Mouse (Mus musculus): Measurements from ENCODE around the gene Gm21970. TPM values are rescaled to one million over a fixed set of nuclear protein-coding genes. Genes with fewer than 3 reads are reported as not detected.
A peak's percentile ranks its signal among the peaks of the same experiment; 100 is the strongest.

Gene Gm21970
- total RNA-seq (2015) (not detected in 2 replicates), total RNA-seq (2017) (not detected in 2 replicates)

DNA sequence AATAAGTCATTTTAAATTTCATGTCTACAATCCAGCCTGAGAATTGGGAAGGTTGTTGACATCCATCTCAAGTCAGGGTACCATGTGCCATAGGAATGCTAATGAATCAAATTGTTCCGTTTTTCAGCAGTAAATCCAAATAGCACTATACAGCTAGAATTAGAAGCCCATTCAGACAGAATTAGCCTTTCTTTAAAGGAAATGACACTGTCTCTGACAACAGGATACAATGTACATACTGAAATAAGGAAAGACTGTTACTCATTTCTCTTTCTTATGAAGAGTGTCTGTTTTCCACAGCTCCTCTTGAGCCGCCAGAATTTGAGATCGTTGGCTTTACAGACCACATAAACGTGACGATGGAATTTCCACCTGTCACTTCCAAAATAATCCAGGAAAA is at the start of gene Gm21970:
Gene Gm21970 (plus strand): TSS at position 301 of the 400 bp plus-strand sequence.
- no peak for ATAC-seq (replicated peaks; ENCODE audit: poor library complexity)

DNA sequence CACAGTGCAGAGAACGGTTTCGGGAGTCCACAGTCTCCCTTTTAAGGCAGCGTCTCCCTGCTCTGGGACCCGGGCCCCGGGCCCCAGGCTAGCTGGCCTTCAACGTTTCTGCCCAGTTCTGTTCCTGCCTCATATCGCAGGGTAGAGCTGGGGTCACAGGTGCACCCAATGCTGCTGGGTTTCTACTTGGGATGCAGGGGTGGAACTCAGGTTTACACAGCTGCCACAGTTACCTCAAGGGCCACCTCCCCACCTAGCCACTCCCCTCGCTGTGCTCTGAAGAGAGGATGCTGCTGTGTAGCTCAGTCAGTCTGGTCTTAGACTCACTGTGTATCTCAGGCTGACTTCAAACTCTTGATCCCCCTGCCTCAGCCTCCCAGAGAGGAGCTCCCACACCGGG is 45.0 kb upstream of the Gm21970 start:
- ATAC-seq (replicated peaks; ENCODE audit: poor library complexity): no peak

DNA sequence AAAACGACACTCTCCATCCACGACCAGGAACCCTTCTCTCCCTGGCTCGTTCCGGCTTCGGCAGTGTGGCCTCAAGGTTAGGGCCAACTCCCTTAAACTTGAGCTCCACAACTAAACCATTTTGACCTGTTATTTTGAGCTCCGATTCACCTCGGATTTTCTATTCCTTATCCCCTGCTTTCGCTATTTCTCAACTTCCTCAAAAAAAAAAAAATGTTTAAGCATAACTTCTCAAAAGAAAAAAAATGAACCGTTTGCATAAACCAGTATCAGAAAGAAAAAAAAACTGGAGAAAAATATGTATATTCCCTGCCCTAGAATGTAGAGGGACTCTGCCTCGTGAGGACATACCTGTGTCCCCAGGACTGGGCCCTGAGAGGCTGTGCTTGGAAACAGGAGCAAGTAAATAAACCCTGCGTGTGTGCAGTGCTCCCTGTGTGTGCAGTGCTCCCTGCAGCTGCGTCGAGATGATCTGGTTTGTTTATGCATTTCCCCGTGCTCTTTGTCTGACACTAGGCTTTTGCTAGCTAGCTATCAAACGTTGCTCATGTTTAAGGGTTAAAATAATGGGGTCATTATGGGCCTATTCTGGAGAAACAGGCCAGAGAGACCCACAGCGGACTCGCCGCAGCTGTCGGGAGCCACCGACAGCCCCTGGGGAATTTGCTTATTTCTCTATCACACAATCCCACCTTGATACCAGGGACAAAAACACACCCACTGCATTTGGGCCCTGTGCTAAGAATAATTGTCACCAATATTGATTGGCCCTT is 43.8 kb upstream of the Gm21970 start:
- ATAC-seq (replicated peaks; ENCODE audit: poor library complexity): no peak; the same call in 1 of the 2 replicates

DNA sequence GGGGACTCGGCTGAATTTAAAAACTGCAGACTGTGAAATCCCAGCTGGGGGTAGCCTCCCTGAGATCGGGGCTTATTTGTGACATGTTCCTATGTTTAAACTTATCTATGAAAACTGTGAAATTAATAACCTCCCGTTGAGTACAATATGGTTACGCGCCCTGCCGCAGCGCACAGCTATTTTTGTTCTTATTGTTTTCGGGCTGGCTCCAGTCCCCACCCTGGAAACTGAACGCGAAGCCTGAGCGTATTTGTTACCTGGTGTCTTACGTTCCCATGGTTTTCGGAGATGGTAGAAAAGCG is 43.3 kb upstream of the Gm21970 start:
- ATAC-seq (replicated peaks; ENCODE audit: poor library complexity): no peak

DNA sequence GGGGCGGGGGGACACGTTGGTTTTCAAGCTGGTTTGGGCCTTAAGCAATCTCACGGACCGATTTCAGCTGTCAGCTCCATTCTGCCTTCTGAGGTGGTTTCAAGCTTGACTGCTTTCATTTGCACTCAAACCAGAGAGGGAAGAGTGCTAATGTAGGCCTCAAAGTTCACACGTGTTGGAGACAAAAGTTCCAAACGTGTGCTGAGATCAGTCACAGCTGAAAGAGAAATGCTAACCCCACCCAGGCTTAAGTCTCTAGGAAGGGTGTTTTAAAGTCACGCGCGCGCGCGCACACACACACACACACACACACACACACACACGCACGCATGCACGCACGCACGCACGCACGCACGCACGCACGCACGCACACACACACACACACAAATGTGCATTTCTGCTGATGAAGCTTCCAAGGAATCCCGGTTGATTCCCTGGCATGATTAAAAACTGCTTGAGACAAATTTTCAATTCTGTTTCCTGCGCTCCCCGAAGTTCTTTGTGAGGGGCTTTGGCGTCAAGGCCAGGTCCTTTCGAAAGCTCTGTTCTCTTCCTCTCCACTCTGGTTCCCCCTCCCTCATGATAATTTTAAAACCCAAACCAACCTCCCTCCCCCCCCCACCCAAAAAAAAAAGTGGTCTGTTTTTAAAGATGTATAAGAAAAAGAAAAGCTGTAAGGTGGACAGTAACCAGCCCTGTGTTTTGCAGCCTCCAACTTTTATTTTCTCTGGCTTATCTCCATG is 42.8 kb upstream of the Gm21970 start:
- ATAC-seq (replicated peaks; ENCODE audit: poor library complexity): no peak

DNA sequence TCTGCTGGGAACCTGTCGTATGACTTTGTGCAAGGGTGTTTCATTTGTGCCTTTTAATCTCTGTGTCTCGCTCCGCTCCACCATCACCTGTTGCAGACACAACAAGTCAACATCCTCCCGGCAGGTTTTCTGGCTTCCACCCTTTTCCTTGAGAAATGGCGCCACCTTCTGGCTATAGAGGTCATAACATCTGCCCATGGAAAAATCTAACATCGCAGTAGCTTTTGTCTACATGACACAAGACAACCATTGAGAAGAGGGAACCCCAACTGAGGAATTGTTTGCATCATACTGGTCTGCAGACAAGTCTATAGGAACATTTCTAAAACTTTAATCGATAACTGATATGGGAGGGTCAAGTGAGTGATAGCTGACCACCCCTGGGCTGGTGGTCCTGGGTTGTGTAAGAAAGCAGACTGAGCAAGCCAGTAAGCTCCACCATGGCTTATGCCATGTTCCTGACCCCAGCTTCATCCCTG is 39.4 kb upstream of the Gm21970 start:
- peak; percentile 30 for ATAC-seq (replicated peaks; ENCODE audit: poor library complexity)

DNA sequence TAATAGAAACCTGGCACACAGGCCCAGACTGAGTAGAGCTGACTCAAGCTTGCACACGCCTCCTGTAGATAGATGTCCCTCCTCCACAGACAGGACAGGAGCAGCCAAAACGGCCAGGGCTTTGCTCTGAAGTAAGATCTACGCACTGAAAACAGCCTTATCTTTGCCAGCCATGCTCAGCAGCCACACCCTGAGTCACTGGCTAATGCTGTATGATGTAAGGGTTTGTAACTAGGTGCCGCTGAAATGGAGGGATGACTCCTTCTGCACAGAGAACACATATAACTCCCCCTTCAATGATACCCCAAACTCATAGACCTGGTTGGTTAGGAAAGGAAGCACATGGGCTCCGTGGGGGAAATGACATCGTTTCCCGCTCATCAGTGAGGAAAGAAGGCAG is 38.8 kb upstream of the Gm21970 start:
- peak; percentile 66 for ATAC-seq (replicated peaks; ENCODE audit: poor library complexity)

DNA sequence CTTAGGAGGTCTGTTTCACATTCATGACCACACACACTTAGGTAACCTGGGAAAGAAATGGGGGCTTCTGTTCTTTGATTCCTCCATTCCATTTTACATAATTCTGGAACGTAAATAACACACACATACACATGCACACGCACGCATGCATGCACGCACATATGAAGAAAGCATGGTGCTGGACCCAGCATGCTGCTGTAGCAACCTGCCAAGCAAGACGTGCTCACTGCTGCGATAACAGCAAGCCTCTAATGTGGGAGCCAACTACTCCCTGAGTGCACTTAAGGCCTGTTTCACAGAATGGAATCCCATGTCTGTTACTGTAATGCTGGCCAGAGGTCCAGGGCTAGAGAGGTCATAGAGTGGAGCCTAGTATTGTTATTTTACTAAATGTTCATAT is 38.3 kb upstream of the Gm21970 start:
- 0 out of 2 replicates have a peak, but pooled peaks have one; percentile 12 for ATAC-seq (replicated peaks; ENCODE audit: poor library complexity)

DNA sequence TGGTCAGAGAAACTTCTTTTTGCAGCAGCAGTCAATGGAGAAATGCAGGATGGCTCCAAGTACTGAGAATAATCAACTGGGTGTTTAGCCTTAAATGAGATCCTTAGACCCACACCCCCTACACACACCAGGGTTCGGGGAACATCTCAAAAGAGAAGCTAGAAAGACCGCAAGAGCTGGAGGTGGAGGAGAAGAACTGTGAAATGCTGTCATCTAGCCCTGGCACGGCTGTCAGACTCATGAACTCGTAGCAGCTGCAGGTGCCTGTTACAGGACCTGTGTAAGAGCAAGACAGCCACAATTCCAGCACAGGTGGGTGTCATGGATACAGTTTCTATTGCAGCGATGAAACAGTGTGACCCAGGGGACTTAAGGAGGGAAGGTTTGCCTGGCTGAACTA is 37.9 kb upstream of the Gm21970 start:
- ATAC-seq (replicated peaks; ENCODE audit: poor library complexity): no peak

DNA sequence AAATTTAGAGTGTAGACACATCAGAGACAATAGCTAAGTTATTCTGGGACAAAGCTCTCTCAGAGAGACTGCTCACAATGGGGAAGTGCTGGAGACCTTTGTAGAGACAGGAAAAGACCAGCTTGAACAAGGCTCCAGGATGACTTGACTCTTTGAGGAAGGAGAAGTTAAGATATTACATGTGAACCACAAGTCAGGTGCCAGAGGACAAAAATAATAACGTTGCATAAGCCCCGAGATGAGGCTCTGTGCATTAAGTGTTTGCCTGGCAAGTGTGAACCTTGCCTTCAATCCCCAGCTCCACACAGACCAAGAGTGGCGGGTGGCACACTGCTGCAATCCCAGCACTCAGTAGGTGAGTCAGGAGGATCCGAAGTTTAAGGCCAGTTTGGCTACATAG is 36.9 kb upstream of the Gm21970 start:
- peak; percentile 53 for ATAC-seq (replicated peaks; ENCODE audit: poor library complexity)

DNA sequence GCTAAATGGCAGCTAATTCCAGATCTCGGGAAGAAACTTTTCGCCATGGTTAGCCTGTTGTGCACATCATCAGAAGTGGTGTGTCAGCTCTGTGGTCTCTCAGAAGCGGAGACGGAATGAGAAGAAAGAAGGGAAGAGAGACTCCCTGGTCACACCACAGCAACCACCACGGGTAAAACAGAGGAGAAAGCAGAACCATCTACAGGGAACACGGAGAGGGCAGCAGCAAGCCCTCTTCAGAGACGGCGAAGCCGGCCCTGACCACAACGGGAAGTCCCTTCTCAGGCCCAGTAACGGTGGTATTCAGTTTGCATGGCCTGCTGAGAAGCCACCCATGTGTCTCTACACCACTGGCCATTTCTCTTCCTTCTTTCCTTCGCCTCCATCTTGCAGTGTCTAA is 36.4 kb upstream of the Gm21970 start:
- peak; percentile 53 for ATAC-seq (replicated peaks; ENCODE audit: poor library complexity)

DNA sequence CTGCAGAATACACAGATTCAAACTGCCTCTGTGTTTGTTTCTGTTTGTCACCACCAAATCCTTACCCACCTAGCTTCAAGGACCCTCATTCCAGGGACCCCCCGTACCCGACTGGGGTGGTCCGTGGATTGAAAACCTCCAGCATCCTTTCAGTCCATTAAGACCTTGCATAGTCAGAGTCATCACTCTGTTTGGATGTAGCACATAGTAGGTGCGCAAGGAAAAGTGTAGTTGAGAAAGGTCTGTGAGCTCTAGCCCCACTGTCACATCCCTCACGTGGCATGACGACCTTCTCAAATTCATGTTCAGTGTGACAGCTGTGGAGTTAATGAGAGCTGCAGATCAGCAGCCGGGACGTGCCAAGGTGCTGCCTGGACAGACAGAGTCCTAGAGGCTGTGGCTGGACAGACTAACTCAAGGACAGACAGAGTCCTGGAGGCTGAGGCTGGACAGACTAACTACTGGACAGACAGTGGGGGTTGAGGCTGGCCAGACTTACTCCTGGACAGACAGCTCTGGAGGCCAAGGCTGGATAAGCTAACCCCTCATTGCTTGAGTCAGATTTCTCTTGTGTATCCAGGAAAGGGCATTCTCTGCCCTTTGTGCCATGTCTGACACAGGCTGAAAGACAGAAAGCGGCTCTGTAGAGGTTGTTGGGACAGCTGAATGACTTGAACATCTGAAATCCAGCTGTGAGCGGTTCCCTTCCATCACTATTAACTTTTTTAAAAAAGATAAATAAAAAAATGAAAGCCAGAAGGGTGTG is 34.6 kb upstream of the Gm21970 start:
- ATAC-seq (replicated peaks; ENCODE audit: poor library complexity): no peak

DNA sequence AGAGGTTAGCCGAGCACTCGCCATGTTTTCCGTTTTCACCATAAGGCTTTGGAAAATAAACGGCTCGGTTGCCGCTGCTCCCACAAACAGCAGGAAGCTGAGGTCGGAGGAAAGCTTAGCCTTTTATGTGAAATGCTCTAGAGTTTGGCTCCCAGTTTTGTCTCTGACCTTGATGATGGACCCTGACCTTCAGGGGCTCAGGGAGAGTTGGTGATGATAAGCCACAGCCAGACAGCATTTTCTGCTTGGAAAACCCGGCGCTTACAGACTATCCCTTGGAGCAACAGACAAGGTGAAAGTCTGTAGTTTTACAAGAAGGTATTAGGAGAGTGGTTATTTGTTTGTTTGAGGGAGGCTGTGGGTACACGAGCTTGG is 34.0 kb upstream of the Gm21970 start:
- no peak for ATAC-seq (replicated peaks; ENCODE audit: poor library complexity)

DNA sequence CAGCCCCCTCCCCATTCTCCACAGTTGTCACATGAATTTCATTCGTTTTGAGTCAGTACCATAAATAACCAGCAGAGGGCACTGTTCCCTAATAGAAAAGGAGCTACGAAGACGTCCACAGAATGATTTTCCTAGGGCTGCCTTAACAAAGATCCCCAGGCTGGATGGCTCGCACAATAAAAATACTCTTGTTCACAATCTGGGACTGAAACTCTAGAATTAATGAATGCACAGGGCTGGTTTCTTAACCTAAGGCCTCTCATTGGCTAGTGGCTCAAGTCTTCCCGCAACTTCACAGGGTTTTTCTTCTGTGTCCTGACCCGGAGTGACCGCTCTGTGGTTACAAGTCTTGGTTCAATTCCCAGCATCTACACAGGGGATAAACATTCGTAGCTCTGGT is 33.0 kb upstream of the Gm21970 start:
- peak; percentile 36 for ATAC-seq (replicated peaks; ENCODE audit: poor library complexity)

DNA sequence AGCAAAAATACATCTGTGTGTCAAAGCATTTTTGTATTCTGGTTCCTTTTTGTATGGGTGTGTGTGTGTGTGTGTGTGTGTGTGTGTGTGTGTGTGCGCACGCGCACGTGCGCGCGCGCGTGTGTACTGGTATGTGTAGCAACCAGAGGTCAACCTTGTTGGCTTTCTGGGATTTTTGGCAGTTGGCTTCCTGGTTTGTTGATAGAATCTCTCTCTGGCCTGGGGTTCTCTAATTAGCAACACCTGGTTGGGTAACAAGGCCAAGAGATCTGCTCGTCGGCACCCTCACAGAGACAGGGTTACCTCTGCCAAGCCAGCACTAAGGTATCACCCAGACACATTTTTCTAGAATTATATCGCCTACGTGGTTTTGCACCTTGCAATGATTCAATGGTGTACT is 32.0 kb upstream of the Gm21970 start:
- ATAC-seq (replicated peaks; ENCODE audit: poor library complexity): no peak

DNA sequence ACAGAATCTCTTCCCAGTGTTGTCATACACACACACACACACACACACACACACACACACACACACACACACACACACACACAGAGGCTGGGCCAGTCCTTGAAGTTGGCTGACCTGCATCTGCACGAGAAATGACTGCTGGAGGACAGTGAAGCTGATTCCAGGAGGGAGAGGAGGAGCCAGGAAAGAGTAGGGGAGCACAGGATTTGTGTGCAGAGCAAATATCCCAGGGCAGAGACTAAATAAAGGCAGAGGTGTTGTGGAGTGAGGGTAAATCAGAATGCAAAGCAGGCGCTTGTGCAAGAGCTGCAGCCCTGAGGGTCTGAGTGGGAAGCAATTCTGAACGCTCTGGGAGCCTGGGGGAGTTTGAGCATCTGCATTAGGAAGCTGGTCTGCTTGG is 31.4 kb upstream of the Gm21970 start:
- no peak for ATAC-seq (replicated peaks; ENCODE audit: poor library complexity)

DNA sequence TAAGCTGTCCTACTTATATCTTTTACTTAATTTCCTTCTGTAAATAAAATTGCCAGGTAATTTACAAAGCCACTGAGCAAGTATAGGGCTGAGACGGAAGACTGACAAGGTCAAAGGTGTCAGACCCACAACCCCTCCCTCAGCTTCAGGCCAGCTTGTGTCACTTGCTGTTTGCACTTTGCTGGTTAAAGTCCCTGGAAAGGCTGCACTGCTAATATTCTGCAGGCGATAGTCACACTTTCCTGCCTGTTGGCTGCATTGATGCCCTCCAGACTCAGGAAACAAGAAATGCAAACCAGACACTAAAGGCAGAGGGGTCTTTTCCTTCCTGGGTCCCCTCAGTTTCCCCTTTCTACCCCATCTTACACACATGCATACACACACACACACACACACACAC is 29.5 kb upstream of the Gm21970 start:
- ATAC-seq (replicated peaks; ENCODE audit: poor library complexity): no peak

DNA sequence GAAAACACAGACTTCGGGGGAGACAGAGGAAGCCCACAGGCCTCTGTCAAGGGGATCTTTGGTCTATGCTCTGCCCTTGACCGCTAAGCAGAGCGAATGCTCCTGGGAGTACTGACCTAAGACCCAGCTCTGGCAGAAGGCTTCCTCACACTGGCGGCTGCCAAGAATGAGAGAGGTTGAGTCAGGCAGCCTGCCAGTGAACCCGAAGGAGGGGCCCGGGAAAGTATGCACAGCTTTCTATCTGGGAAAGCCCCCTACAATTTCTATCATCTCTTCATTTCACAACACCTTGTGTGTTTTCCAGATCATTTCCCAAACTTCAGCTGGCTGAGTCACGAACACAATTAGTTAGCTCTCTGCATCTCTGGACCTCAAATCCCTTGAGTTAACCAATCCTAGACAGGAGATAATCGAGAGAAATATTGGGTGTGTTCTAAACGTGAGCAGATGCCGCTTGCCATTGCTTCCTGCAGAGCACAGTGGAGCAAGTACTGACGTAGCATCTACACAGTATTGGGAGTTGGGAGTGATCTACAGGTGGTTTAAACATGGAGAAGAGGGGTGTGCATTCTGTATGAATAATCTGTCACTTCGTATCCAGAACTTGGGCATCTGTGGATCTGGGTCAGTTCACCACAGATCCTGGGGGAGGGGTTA is 28.8 kb upstream of the Gm21970 start:
- ATAC-seq (replicated peaks; ENCODE audit: poor library complexity): no peak

DNA sequence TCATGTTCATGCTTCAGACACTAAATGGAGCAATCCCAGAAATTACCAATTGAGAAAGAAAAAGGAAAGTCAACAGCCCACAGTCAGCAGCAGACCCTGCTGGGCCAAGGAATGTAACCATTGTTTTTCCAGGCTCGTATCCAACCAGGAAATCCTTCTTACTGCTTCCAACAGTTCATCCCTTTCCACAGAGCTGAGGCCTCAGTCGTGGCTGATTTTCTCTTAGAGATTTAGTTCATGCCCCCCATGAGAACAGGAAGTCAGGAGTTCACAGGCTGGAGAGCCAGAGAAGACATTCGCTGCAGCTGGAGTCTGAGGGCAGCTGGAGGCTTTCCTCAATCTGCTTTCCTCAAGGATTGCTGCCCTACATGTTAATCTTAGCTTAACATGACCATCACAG is 28.0 kb upstream of the Gm21970 start:
- ATAC-seq (replicated peaks; ENCODE audit: poor library complexity): no peak

DNA sequence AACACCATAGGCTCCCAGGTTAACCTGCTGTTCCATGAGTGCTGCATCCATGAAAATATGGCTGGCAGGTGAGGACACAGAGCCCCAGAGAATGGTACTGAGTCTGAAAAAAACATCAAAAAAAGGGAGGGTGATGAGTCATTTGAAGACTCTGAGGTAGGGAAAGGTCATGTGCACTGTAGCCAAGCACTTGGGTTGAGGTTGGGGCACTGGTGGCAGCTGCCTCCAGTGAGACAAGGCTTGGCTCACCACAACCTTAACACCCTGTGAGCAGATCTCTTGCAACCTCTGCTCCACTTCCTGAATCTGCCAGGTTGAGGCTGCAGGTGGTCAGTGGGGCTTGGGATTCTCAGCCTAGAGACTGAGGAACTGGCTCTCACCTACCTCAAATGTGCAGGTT is 25.0 kb upstream of the Gm21970 start:
- peak; percentile 89 for ATAC-seq (replicated peaks; ENCODE audit: poor library complexity)

DNA sequence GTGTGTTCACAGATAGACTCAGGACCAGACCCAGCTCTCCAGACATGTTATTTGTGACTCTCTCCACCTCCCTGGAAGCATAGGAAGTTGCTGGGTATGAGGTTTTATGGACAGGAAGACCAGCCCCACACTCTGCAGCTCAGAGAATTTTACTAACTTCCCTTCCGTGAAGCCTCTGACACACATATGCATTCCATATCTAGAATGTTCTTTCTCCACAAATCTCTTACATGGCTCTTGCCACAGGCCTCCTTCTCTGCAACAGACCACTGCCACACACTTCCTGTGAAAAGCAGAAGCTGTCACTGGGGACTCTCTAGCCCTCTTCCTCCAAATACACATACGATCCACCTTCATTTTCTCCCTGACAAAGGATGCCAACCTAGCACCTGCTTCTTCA is 24.5 kb upstream of the Gm21970 start:
- peak; percentile 85 for ATAC-seq (replicated peaks; ENCODE audit: poor library complexity)
